Mouse (Mus musculus) telencephalon, adult 2 months (tissue): ENCODE data around the gene Cep135.

ENCODE experiments used
- DNase-seq: peaks from one replicate; pipeline ENCODE4 v3.0.0-alpha.2; 2011; ENCODE audit warnings: low read depth, low spot score

Cep135 gene

GRCm38 (mm10) chr5:76588551-76589283 is at the start of gene Cep135:
Gene Cep135 (plus strand): TSS chr5:76588698.
- peak; percentile 52 for DNase-seq

GRCm38 (mm10) chr5:76540181-76540580 is 48.3 kb upstream of the Cep135 start:
- peak; percentile 83 for DNase-seq

- peak; percentile 16 for DNase-seq
These were observed 47.7 kb upstream of the Cep135 start for GRCm38 (mm10) chr5:76540842-76541241.

- no peak for DNase-seq
These were observed 45.3 kb upstream of the Cep135 start for GRCm38 (mm10) chr5:76543200-76543599.

- no peak for DNase-seq
These were observed 38.1 kb upstream of the Cep135 start for GRCm38 (mm10) chr5:76550426-76550825.

- peak; percentile 28 for DNase-seq
These were observed 23.2 kb upstream of the Cep135 start for GRCm38 (mm10) chr5:76565321-76565720.

GRCm38 (mm10) chr5:76574251-76574650 is 14.2 kb upstream of the Cep135 start:
- no peak for DNase-seq

- no peak for DNase-seq
These were observed 11.5 kb upstream of the Cep135 start for GRCm38 (mm10) chr5:76577026-76577425.

- DNase-seq: no peak
These were observed 3.1 kb upstream of the Cep135 start for GRCm38 (mm10) chr5:76585378-76585777.

GRCm38 (mm10) chr5:76589311-76589710 is 813 bp downstream of the Cep135 start:
- DNase-seq: no peak

GRCm38 (mm10) chr5:76590009-76590408 is 1.5 kb downstream of the Cep135 start:
- DNase-seq: no peak

GRCm38 (mm10) chr5:76591885-76592284 is 3.4 kb downstream of the Cep135 start:
- DNase-seq: no peak

- no peak for DNase-seq
These were observed 21.3 kb downstream of the Cep135 start for GRCm38 (mm10) chr5:76609702-76610370.

GRCm38 (mm10) chr5:76612867-76613499 is 24.5 kb downstream of the Cep135 start:
- no peak for DNase-seq

- no peak for DNase-seq
These were observed 26.8 kb downstream of the Cep135 start for GRCm38 (mm10) chr5:76615276-76615675.

GRCm38 (mm10) chr5:76616196-76616747 is 27.8 kb downstream of the Cep135 start:
- DNase-seq: no peak

GRCm38 (mm10) chr5:76618750-76619149 is 30.3 kb downstream of the Cep135 start:
- DNase-seq: no peak

GRCm38 (mm10) chr5:76623759-76624158 is 35.3 kb downstream of the Cep135 start:
- no peak for DNase-seq

GRCm38 (mm10) chr5:76627770-76628169 is 39.3 kb downstream of the Cep135 start:
- no peak for DNase-seq

GRCm38 (mm10) chr5:76634012-76634411 is 45.5 kb downstream of the Cep135 start:
- DNase-seq: no peak

GRCm38 (mm10) chr5:76635592-76635991 is 47.1 kb downstream of the Cep135 start:
- no peak for DNase-seq

GRCm38 (mm10) chr5:76642076-76642475 is 53.6 kb downstream of the Cep135 start:
- no peak for DNase-seq
